Mouse (Mus musculus) olfactory bulb, adult 2 months (tissue): ENCODE measurements around the gene Pgap3.

Experiments
- CTCF ChIP-seq: fragments of 200-500 bp; IDR thresholded peaks from 2 replicates; pipeline ENCODE4 v1.5.1; 2012; ENCODE audit warnings: low read depth, mild to moderate bottlenecking, low read length, moderate library complexity; ENCODE audit not compliant: insufficient read depth
- POLR2A ChIP-seq: fragments of 200-500 bp; IDR thresholded peaks from 2 replicates; pipeline ENCODE4 v1.6.1; 2012; ENCODE audit warnings: mild to moderate bottlenecking, low read depth, low read length, moderate library complexity; ENCODE audit not compliant: insufficient read depth

DNA sequence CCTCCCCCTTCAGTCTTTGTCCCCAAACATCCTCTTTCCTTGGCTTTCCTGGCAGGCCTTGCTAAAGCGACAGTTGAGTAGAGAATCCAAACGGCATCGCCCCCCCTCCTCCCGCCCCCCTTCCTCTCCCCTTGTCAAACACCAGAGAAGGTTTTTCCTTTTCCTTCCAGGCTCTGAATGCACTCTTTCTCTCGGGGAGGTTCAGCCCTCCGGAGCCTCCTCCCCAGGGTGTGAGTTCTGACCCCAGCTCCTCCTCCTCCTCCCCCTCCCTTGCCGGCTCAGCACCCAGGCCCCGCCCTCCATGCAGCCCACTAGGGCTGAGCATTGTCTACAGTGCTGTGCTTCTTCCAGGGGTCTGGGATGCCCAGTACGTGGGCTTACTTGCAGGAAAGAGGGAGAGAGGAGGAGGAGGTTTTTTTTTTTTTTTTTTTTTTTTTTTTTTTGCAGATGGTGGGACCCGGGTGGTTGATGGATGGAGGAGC is 9.1 kb upstream of the Pgap3 start:
- TF ChIP-seq POLR2A = no peak
- TF ChIP-seq CTCF = no peak
